Mouse (Mus musculus) liver, postnatal 0 days (tissue): ENCODE results near the gene 9330182L06Rik. TPM values are rescaled to one million over a fixed set of nuclear protein-coding genes. Genes with fewer than 3 reads are reported as not detected.
A peak's percentile ranks its signal among the peaks of the same experiment; 100 is the strongest.

Experiments
- ATAC-seq: fragments of 200-750 bp; cut with Nextera tagmentation; 2 replicates; pipeline ENCODE4 v1.8.0; 2017; ENCODE audit warnings: mild to moderate bottlenecking, moderate library complexity
- DNase-seq: peaks from one replicate; pipeline ENCODE4 v3.0.0-alpha.2; 2016
- H3K27ac ChIP-seq: fragments of 300-500 bp; sonication (generic); 2 replicates; pipeline ENCODE4 v1.5.1; 2014; ENCODE audit warnings: antibody characterized with exemption, moderate library complexity, mild to moderate bottlenecking, low read depth
- H3K27me3 ChIP-seq: fragments of 300-500 bp; sonication (generic); 2 replicates; pipeline ENCODE4 v1.6.1; 2014; ENCODE audit warnings: low read length, control low read depth, mixed read lengths; ENCODE audit not compliant: insufficient read depth
- H3K36me3 ChIP-seq: fragments of 300-500 bp; sonication (generic); replicated peaks from 2 replicates; pipeline ENCODE4 v1.6.1; 2014; ENCODE audit warnings: mild to moderate bottlenecking, control low read depth, low read length, moderate library complexity, mixed read lengths; ENCODE audit not compliant: insufficient read depth
- H3K4me1 ChIP-seq: fragments of 300-500 bp; sonication (generic); 2 replicates; pipeline ENCODE4 v1.6.1; 2014; ENCODE audit warnings: antibody characterized with exemption, mild to moderate bottlenecking, control low read depth; ENCODE audit not compliant: insufficient read depth
- H3K4me2 ChIP-seq: fragments of 300-500 bp; sonication (generic); 2 replicates; pipeline ENCODE4 v1.6.1; 2014; ENCODE audit warnings: low read depth, mild to moderate bottlenecking, low read length, moderate library complexity, mixed read lengths
- H3K4me3 ChIP-seq: fragments of 300-500 bp; sonication (generic); 2 replicates; pipeline ENCODE4 v1.5.1; 2014; ENCODE audit warnings: low read depth, low read length
- H3K9ac ChIP-seq: fragments of 300-500 bp; sonication (generic); replicated peaks from 2 replicates; pipeline ENCODE4 v1.6.1; 2014; ENCODE audit warnings: mild to moderate bottlenecking, moderate library complexity
- H3K9me3 ChIP-seq: fragments of 300-500 bp; sonication (generic); 2 replicates; pipeline ENCODE4 v1.6.1; 2016; ENCODE audit warnings: mild to moderate bottlenecking, control low read depth, low read length, mixed read lengths
- CTCF ChIP-seq: sonication (generic); IDR thresholded peaks from 2 replicates; pipeline ENCODE4 v1.5.1; 2016; ENCODE audit warnings: antibody characterized with exemption, low read depth
- EP300 ChIP-seq: IDR thresholded peaks from 2 replicates; pipeline ENCODE4 v1.6.1; 2016; ENCODE audit warnings: antibody characterized with exemption, low read depth, mild to moderate bottlenecking
- WGBS: fragments of 180-500 bp; shearing (Covaris S2); extraction: QIAGEN DNeasy Blood & Tissue Kit; methylation state at CpG from one replicate; pipeline ENCODE4 v1.1.7; 2014; ENCODE audit not compliant: insufficient replicate concordance; 5-methylcytosine and 5-hydroxymethylcytosine counted together
- polyA plus RNA-seq: library from polyadenylated mRNA; unstranded; fragments of >200 nt; fragmentation: Nextera tagmentation; extraction: Ambion mirVana; gene quantifications from 2 replicates; pipeline ENCODE4 v1.2.1, GENCODE M21; 2015

9330182L06Rik gene
- polyA plus RNA-seq, 1 experiment from 2014 or later = 0.15 TPM

DNA sequence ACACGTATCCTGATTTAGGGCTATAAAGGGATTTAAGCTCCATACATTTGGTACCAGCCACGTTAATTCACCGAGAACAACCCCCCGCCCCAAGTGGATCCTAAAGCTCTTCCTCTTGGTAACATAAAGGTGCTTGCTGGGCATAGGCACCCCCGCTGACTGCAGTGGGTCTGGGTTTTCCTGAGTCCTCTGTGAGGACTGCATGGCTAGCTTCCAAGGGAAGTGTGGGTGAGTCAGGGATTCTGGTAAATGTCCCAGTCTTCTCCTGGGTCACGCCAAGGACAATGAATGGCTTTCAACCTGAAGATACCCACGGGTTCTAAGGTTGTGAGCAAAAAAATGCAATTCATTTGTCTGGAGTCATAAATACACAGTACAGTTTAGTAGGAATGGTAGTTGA, 124.0 kb downstream of the 9330182L06Rik start:
- H3K27ac ChIP-seq = no peak overlapping the region
- H3K4me3 ChIP-seq = no peak overlapping the region
- no peak for TF ChIP-seq CTCF
- no peaks in the 10 kb centered on the region for H3K27me3 ChIP-seq
- no peaks in the 10 kb centered on the region for H3K36me3 ChIP-seq
- no peaks in the 10 kb centered on the region for H3K4me1 ChIP-seq
- DNase-seq = no peak
- no peaks in the 10 kb centered on the region for H3K9me3 ChIP-seq
- H3K4me2 ChIP-seq = no peak overlapping the region
- H3K9ac ChIP-seq = no peak overlapping the region
- no peak for ATAC-seq
- WGBS = 58% methylated on average over 7 of the region's 7 CpGs

DNA sequence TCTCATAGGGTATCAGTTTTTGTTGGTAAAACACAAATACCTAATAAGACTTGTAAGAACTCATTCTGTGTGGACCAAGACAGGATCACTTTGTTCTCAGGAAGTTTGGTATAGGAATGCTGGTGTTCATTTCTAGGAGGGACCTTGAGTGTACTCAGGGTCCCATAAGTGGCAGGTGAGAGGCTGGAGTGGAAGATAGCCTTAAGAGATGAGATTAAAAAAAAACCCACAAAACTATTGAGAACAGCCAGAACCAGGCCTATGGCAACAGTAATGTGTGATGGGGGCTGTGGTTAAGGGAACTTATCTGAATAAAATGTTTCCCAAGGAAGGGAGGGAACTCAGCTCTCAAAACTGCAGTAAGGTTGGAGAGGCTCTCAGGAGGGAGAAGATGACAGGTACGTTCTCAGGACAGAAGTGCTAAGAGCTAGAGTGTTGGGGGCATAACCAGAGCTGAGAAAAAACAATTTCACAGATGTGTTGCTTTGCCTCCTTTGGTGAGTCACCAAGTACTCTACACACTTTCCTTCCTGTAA, 126.0 kb downstream of the 9330182L06Rik start:
- 50% methylated on average over 1 of the region's 1 CpGs for WGBS
- no peaks in the 10 kb centered on the region for H3K9me3 ChIP-seq
- no peak for ATAC-seq
- TF ChIP-seq EP300 (no peak), CTCF (no peak)
- no peak overlapping the region for H3K4me3 ChIP-seq
- no peak overlapping the region for H3K9ac ChIP-seq
- no peaks in the 10 kb centered on the region for H3K36me3 ChIP-seq
- no peaks in the 10 kb centered on the region for H3K27me3 ChIP-seq
- H3K27ac ChIP-seq = no peak overlapping the region
- DNase-seq = no peak
- no peaks in the 10 kb centered on the region for H3K4me1 ChIP-seq
- no peak overlapping the region for H3K4me2 ChIP-seq

DNA sequence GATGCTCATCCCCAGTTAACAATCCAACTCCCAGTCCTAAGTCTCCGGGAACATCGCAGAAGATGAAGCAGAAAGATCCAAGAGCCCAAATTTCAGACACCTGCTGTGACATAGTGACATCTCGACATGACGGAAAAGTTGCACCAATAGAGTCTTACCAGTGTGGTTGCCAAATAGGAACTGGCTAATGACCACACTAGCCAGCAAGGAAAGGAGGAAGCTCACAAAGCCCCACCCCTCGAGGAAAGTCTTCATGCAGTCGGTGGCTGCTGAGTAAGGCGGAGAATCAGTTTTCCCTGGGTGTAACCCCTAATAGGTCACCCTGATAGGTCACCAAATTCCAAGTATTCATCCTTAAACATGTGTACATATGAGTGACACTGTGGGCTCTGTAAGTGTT, 151.2 kb downstream of the 9330182L06Rik start:
- WGBS = 55% methylated on average over 7 of the region's 7 CpGs

DNA sequence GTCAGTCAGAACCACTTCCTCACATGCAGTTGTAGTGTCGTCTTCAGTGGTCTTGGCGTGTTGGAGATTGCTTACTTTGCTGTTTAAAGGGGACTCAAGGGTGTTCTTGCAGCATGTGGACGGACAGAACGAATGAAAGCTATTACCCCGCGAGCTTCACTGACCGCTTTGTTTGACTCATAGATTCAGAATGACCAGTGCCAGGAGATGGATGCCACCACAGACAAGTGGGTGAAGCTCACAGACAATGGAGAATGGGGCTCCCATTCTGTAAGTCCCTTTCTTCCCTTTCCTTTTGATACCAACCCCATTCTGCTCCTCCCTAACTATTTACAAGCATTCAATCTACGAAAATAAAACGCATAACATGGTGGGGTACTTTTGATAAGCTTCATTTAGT, 151.9 kb downstream of the 9330182L06Rik start:
- no peaks in the 10 kb centered on the region for H3K4me1 ChIP-seq
- H3K9me3 ChIP-seq = no peaks in the 10 kb centered on the region
- no peaks in the 10 kb centered on the region for H3K27me3 ChIP-seq
- DNase-seq (no peak), ATAC-seq (no peak)
- no peak overlapping the region for H3K9ac ChIP-seq
- no peak overlapping the region for H3K4me3 ChIP-seq
- no peak overlapping the region for H3K27ac ChIP-seq
- TF ChIP-seq EP300 (no peak), CTCF (no peak)
- H3K36me3 ChIP-seq = no peaks in the 10 kb centered on the region
- H3K4me2 ChIP-seq = no peak overlapping the region
- WGBS = 85% methylated on average over 9 of the region's 9 CpGs

More for the DNA sequence above, 151.2 kb downstream of the 9330182L06Rik start:
- no peaks in the 10 kb centered on the region for H3K9me3 ChIP-seq
- H3K4me1 ChIP-seq = no peaks in the 10 kb centered on the region
- DNase-seq (no peak), ATAC-seq (no peak; the same call in 1 of the 2 replicates)
- TF ChIP-seq CTCF (no peak), EP300 (no peak)
- H3K36me3 ChIP-seq = no peaks in the 10 kb centered on the region
- no peak overlapping the region for H3K9ac ChIP-seq
- H3K27me3 ChIP-seq = no peaks in the 10 kb centered on the region
- H3K27ac ChIP-seq = no peak overlapping the region
- no peak overlapping the region for H3K4me3 ChIP-seq
- H3K4me2 ChIP-seq = no peak overlapping the region

DNA sequence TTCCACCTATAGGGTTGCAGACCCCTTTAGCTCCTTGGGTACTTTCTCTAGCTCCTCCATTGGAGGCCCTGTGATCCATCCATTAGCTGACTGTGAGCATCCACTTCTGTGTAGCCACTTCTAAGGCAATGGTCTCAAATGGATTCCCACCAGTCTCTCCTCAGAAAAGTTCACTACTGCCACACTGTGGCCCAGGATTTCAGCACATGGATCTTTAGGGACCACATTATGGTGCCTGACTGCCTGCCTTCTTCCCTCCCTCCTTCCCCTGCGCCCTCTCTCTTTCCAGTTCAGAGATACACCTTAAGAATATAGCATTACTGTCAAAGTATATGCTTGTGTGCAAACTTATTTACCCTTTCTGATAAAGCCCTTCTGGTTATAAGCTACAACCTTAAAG, 154.0 kb downstream of the 9330182L06Rik start:
- 50% methylated on average over 1 of the region's 1 CpGs for WGBS
- ATAC-seq (no peak), DNase-seq (no peak)
- H3K9ac ChIP-seq = no peak overlapping the region
- H3K27me3 ChIP-seq = no peaks in the 10 kb centered on the region
- H3K9me3 ChIP-seq = no peaks in the 10 kb centered on the region
- peak; percentile 49 for TF ChIP-seq CTCF
- no peak for TF ChIP-seq EP300
- no peak overlapping the region for H3K4me3 ChIP-seq
- no peaks in the 10 kb centered on the region for H3K36me3 ChIP-seq
- H3K4me1 ChIP-seq = no peaks in the 10 kb centered on the region
- no peak overlapping the region for H3K4me2 ChIP-seq
- no peak overlapping the region for H3K27ac ChIP-seq

DNA sequence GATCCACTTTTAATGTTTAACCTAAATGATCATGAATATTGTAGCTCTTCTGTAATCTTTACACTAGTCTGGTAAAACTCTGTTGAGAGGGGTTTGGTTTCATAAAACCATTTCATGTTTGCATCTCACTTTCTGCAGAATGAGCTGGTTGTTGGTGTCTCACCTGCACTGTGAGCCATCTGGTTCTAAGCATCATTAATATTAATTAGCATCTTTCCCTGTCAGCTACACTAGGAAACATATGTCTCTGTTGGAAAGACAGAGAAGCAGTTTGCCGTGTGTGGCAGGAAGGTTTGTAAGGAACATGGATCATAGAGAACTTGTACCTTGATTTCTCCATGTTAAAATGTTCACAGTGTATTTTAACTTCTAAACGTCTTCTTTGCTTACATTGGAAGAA, 158.5 kb downstream of the 9330182L06Rik start:
- no peak overlapping the region for H3K4me3 ChIP-seq
- 55% methylated on average over 2 of the region's 2 CpGs for WGBS
- H3K27me3 ChIP-seq = no peaks in the 10 kb centered on the region
- H3K36me3 ChIP-seq = no peaks in the 10 kb centered on the region
- TF ChIP-seq EP300 (no peak), CTCF (no peak)
- H3K27ac ChIP-seq = no peak overlapping the region
- DNase-seq = no peak
- H3K4me2 ChIP-seq = no peak overlapping the region
- no peak for ATAC-seq
- no peak overlapping the region for H3K9ac ChIP-seq
- H3K9me3 ChIP-seq = no peaks in the 10 kb centered on the region
- H3K4me1 ChIP-seq = no peaks in the 10 kb centered on the region

DNA sequence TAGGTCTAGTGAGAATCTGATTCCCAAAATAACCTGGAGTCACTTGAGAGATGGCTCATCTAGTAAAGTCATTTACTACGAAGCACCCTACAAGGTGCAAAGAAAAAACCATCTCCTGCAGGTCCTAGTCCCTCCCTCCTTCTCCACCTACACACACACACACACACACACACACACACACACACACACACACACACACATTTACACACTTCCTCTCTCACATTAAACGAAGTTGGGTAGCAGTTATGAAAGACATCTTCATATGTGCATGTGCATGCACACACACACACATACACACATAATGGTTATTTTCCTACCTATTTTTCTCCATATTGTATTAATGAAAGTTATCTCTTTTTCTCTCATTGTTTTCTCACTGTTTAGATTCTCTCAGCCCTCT, 161.2 kb downstream of the 9330182L06Rik start:
- Histone ChIP-seq H3K4me1 (no peaks in the 10 kb centered on the region), H3K36me3 (no peaks in the 10 kb centered on the region), H3K4me2 (no peak overlapping the region), H3K27me3 (no peaks in the 10 kb centered on the region), H3K9ac (no peak overlapping the region), H3K27ac (no peak overlapping the region), H3K9me3 (no peaks in the 10 kb centered on the region), H3K4me3 (no peak overlapping the region)
- no peak for ATAC-seq
- DNase-seq = no peak
- 56% methylated on average over 2 of the region's 2 CpGs for WGBS
- no peak for TF ChIP-seq EP300
